Mouse (Mus musculus): ENCODE measurements around the gene Slc39a3.

Slc39a3 gene

GRCm38 (mm10) chr10:80984223-80984622 is 53.0 kb downstream of the Slc39a3 start:
- no peak for DNase-seq (ENCODE audit: low spot score)

GRCm38 (mm10) chr10:80982381-80982780 is 54.8 kb downstream of the Slc39a3 start:
- DNase-seq (ENCODE audit: low spot score): no peak

GRCm38 (mm10) chr10:80981564-80982112 is 55.6 kb downstream of the Slc39a3 start:
- no peak for DNase-seq (ENCODE audit: low spot score)

Data from testis, postnatal 10 days (tissue).